Comparison of ENCODE assay signal across 17 mouse cellular contexts in genomic region chr6:148500251-148501179, GRCm38 (mm10). TPM values are rescaled to one million over a fixed set of nuclear protein-coding genes. Genes with fewer than 3 reads are reported as not detected.
DNase-seq lines count a peak whose midpoint lies in the region; ATAC-seq and TF ChIP-seq lines count a peak whose summit lies in the region.
"Had no signal": no experiment of that assay in that cellular context is flagged by ENCODE, and none has a peak within 500 bp of the region (broad histone marks: within the 10 kb centered on the region; RNA-seq: fewer than 3 reads in every experiment).

No protein-coding gene starts in this region.

- no peaks in the 10 kb centered on the region for H3K9me3 ChIP-seq in hindbrain, embryonic 10.5 days
- H3K9me3 ChIP-seq in hindbrain, postnatal 0 days (ENCODE audit: low read length): no peaks in the 10 kb centered on the region
- H3K9me3 ChIP-seq: embryonic facial prominence, embryonic 15.5 days; hindbrain, embryonic 13.5 days; lung, embryonic 15.5 days; midbrain, embryonic 12.5 days; neural tube, embryonic 12.5 days had no signal

- H3K27me3 ChIP-seq in hindbrain, embryonic 10.5 days (ENCODE audit: insufficient read depth, poor library complexity, severe bottlenecking): no peaks in the 10 kb centered on the region
- no peaks in the 10 kb centered on the region for H3K27me3 ChIP-seq in hindbrain, postnatal 0 days (ENCODE audit: insufficient read depth, low read length)
- H3K27me3 ChIP-seq: CH12.LX; embryonic facial prominence, embryonic 15.5 days; hindbrain, embryonic 13.5 days; lung, embryonic 15.5 days; midbrain, embryonic 12.5 days; neural tube, embryonic 12.5 days had no signal

- H3K27ac ChIP-seq in hindbrain, embryonic 10.5 days: no peak overlapping the region
- no peak overlapping the region for H3K27ac ChIP-seq in hindbrain, postnatal 0 days
- H3K27ac ChIP-seq: embryonic facial prominence, embryonic 15.5 days; hindbrain, embryonic 13.5 days; lung, embryonic 15.5 days; midbrain, embryonic 12.5 days; neural tube, embryonic 12.5 days had no signal

- TF ChIP-seq CTCF in hindbrain, postnatal 0 days (IDR thresholded peaks at IDR 0.05; ENCODE audit: low read depth): no peak

- no peak overlapping the region for H3K4me3 ChIP-seq in hindbrain, embryonic 10.5 days
- no peak overlapping the region for H3K4me3 ChIP-seq in hindbrain, postnatal 0 days (ENCODE audit: low read length)
- H3K4me3 ChIP-seq: embryonic facial prominence, embryonic 15.5 days; hindbrain, embryonic 13.5 days; lung, embryonic 15.5 days; midbrain, embryonic 12.5 days; neural tube, embryonic 12.5 days had no signal

- H3K9ac ChIP-seq in hindbrain, postnatal 0 days (replicated peaks; ENCODE audit: low read length): no peak overlapping the region
- H3K9ac ChIP-seq: embryonic facial prominence, embryonic 15.5 days; hindbrain, embryonic 13.5 days; lung, embryonic 15.5 days; midbrain, embryonic 12.5 days; neural tube, embryonic 12.5 days had no signal

- 64% methylated on average over 9 of the region's 9 CpGs for WGBS in hindbrain, embryonic 10.5 days
- WGBS in hindbrain, postnatal 0 days: 59% methylated on average over 9 of the region's 9 CpGs

- ATAC-seq in hindbrain, postnatal 0 days: no peak
- peak; percentile 47 for ATAC-seq in megakaryocyte progenitor cell, adult 5-6 weeks (replicated peaks; ENCODE audit: poor library complexity)

- no peak overlapping the region for H3K4me2 ChIP-seq in hindbrain, postnatal 0 days (ENCODE audit: low read depth, low read length)
- H3K4me2 ChIP-seq: embryonic facial prominence, embryonic 15.5 days; hindbrain, embryonic 13.5 days; lung, embryonic 15.5 days; midbrain, embryonic 12.5 days; neural tube, embryonic 12.5 days had no signal

- DNase-seq in hindbrain, embryonic 10.5 days (ENCODE audit: low spot score): peak; percentile 17
- DNase-seq in hindbrain, postnatal 0 days (ENCODE audit: low spot score): no peak
- DNase-seq in brain, adult 2 months (ENCODE audit: low read depth, low spot score): peak; percentile 61
- DNase-seq in fibroblast of lung, adult 2 months (ENCODE audit: low read depth): peak; percentile 22
- DNase-seq in testis, postnatal 10 days (ENCODE audit: low spot score): no peak
- DNase-seq in urinary bladder, adult 18-20 months (ENCODE audit: low spot score in 2 of 2): no peak
- DNase-seq: adrenal gland, postnatal 36 days; cerebellum, adult 8-10 months; kidney, adult 8-10 months; thymus, adult 18-20 months had no signal

- H3K36me3 ChIP-seq in hindbrain, embryonic 10.5 days: no peaks in the 10 kb centered on the region
- no peaks in the 10 kb centered on the region for H3K36me3 ChIP-seq in hindbrain, postnatal 0 days (ENCODE audit: insufficient read depth, low read length)
- H3K36me3 ChIP-seq: embryonic facial prominence, embryonic 15.5 days; hindbrain, embryonic 13.5 days; lung, embryonic 15.5 days; midbrain, embryonic 12.5 days; neural tube, embryonic 12.5 days had no signal

- H3K4me1 ChIP-seq in hindbrain, embryonic 10.5 days (replicated peaks): no peaks in the 10 kb centered on the region
- H3K4me1 ChIP-seq in hindbrain, postnatal 0 days (ENCODE audit: insufficient read depth, low read length): no peaks in the 10 kb centered on the region
- H3K4me1 ChIP-seq: embryonic facial prominence, embryonic 15.5 days; hindbrain, embryonic 13.5 days; midbrain, embryonic 12.5 days; neural tube, embryonic 12.5 days had no signal

RNA-seq across cellular contexts. Expression of gene Tmtc1, which starts 56.3 kb away (rescaled TPM):
- 0.61 and 1.3 TPM in 2 replicates for polyA plus RNA-seq in hindbrain, embryonic 10.5 days (2016; fragmentation: Nextera tagmentation; extraction: Ambion mirVana)
- total RNA-seq in hindbrain, postnatal 0 days (2014; rRNA removed): 35.1 and 45.4 TPM in 2 replicates
- 2.4 and 3.0 TPM in 2 replicates for polyA plus RNA-seq in hindbrain, postnatal 0 days (2015; fragmentation: Nextera tagmentation; extraction: Ambion mirVana)
- total RNA-seq in megakaryocyte progenitor cell, adult 5-6 weeks (2015): not detected in 2 replicates
- 0.03 TPM in 1 of 2 replicates, not detected in the other for total RNA-seq in megakaryocyte progenitor cell, adult 5-6 weeks (2017)

Comparison
In these comparisons a context has a peak if more than half of its experiments do, and no peak if none do; other contexts are left out.
1. DNase-seq: peak in hindbrain, embryonic 10.5 days (single experiment), brain, adult 2 months (single experiment) and fibroblast of lung, adult 2 months (single experiment); none in hindbrain, postnatal 0 days (single experiment), testis, postnatal 10 days (single experiment) and urinary bladder, adult 18-20 months (0 of 2).
2. RNA of gene Tmtc1, which starts 56.3 kb away (total RNA-seq): 35.1 to 45.4 TPM in hindbrain, postnatal 0 days; 0.03 TPM in megakaryocyte progenitor cell, adult 5-6 weeks; every median in the first group is over 10 times any median in the second.